Mouse (Mus musculus) heart, embryonic 11.5 days (tissue): ENCODE data around the gene Rnf26. TPM values are rescaled to one million over a fixed set of nuclear protein-coding genes. Genes with fewer than 3 reads are reported as not detected.

Experiments
- ATAC-seq: fragments of 200-750 bp; cut with Nextera tagmentation; replicated peaks from 2 replicates; pipeline ENCODE4 v1.8.0; 2017; ENCODE audit warnings: moderate library complexity; ENCODE audit not compliant: insufficient number of reproducible peaks, low FRiP score, low TSS enrichment
- H3K27ac ChIP-seq: fragments of 300-500 bp; sonication (generic); 2 replicates; pipeline ENCODE4 v1.5.1; 2014; ENCODE audit warnings: mild to moderate bottlenecking, low read depth, low read length
- H3K27me3 ChIP-seq: fragments of 300-500 bp; sonication (generic); 2 replicates; pipeline ENCODE4 v1.6.1; 2014; ENCODE audit warnings: mild to moderate bottlenecking, low read length, mixed read lengths; ENCODE audit not compliant: control insufficient read depth, insufficient read depth
- H3K36me3 ChIP-seq: fragments of 300-500 bp; sonication (generic); 2 replicates; pipeline ENCODE4 v1.6.1; 2014; ENCODE audit warnings: mild to moderate bottlenecking, low read length, moderate library complexity, mixed read lengths; ENCODE audit not compliant: control insufficient read depth, insufficient read depth
- H3K4me1 ChIP-seq: fragments of 300-500 bp; sonication (generic); 2 replicates; pipeline ENCODE4 v1.6.1; 2014; ENCODE audit warnings: low read length; ENCODE audit not compliant: control insufficient read depth, insufficient read depth
- H3K4me2 ChIP-seq: fragments of 300-500 bp; sonication (generic); 2 replicates; pipeline ENCODE4 v1.6.1; 2014; ENCODE audit warnings: mild to moderate bottlenecking, moderate library complexity
- H3K4me3 ChIP-seq: fragments of 300-500 bp; sonication (generic); 2 replicates; pipeline ENCODE4 v1.5.1; 2014; ENCODE audit warnings: low read depth, low read length
- H3K9ac ChIP-seq: fragments of 300-500 bp; sonication (generic); 2 replicates; pipeline ENCODE4 v1.6.1; 2014; ENCODE audit warnings: mild to moderate bottlenecking, low read depth, low read length, moderate library complexity
- H3K9me3 ChIP-seq: fragments of 300-500 bp; sonication (generic); replicated peaks from 2 replicates; pipeline ENCODE4 v1.6.1; 2016; ENCODE audit warnings: low read length; ENCODE audit not compliant: control insufficient read depth
- WGBS: fragments of 180-500 bp; shearing (Covaris S2); extraction: QIAGEN DNeasy Blood & Tissue Kit; methylation state at CpG from one replicate; pipeline ENCODE4 v1.1.7; 2014; ENCODE audit not compliant: insufficient replicate concordance; 5-methylcytosine and 5-hydroxymethylcytosine counted together
- polyA plus RNA-seq: library from polyadenylated mRNA; unstranded; fragments of >200 nt; fragmentation: Nextera tagmentation; extraction: Ambion mirVana; gene quantifications from 2 replicates; pipeline ENCODE4 v1.2.1, GENCODE M21; 2014

The Rnf26 gene
- polyA plus RNA-seq, 1 experiment from 2014 or later = 35.2 TPM

DNA sequence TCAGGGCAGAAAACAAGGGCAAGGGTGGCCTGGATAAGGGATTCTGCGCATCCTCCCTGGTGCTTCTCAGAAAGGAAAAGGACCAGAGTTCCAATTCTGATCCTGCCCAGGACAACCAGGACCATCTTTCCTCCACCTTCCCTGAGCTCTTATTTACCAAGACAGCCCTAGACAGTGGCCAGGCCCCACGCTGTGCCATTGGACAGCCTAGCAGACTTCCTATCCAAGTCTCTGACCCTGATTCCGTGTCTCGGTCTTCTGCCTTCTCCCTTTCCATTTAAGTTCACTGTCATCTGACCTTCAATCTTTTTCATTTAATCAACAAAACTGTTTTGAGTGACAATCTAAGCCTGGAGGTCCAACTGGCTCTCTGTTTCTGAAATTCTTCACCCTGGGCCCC, 6.7 kb downstream of the Rnf26 start:
- H3K4me2 ChIP-seq = peak overlapping the region; percentile 43; the same call in 1 of the 2 replicates
- 79% methylated on average over 4 of the region's 4 CpGs for WGBS
- ATAC-seq = no peak
- H3K9me3 ChIP-seq = no peaks in the 10 kb centered on the region
- no peaks in the 10 kb centered on the region for H3K27me3 ChIP-seq
- peaks cover 42% of the 10 kb centered on the region for H3K4me1 ChIP-seq
- no peak overlapping the region for H3K9ac ChIP-seq
- 0 out of 2 replicates have a peak, but pooled peaks cover 4% of the 10 kb centered on the region for H3K36me3 ChIP-seq
- H3K27ac ChIP-seq = no peak overlapping the region
- H3K4me3 ChIP-seq = no peak overlapping the region

DNA sequence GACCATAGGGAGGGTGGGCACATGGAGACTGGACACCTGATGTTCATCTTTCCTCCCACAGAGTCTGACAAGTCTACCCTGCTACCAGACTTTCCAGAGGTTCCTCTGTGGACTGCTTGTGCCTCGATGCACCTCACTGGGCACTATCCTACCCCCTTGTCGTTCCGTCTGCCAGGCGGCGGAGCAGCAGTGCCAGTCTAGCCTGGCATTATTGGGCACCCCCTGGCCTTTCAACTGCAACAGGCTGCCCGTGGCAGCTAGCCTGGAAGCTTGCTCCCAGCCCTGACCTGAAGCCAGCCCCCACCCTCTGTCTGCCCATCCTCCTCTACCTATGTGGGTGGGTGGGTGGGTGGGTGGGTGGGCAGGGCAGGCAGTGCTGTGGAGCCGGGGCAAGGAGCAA, 7.1 kb downstream of the Rnf26 start:
- peaks cover 42% of the 10 kb centered on the region for H3K4me1 ChIP-seq
- H3K4me2 ChIP-seq = no peak overlapping the region
- 92% methylated on average over 7 of the region's 7 CpGs for WGBS
- H3K36me3 ChIP-seq = 0 out of 2 replicates have a peak, but pooled peaks cover 4% of the 10 kb centered on the region
- H3K4me3 ChIP-seq = no peak overlapping the region
- no peak for ATAC-seq
- no peak overlapping the region for H3K27ac ChIP-seq
- no peaks in the 10 kb centered on the region for H3K27me3 ChIP-seq
- H3K9me3 ChIP-seq = no peaks in the 10 kb centered on the region
- H3K9ac ChIP-seq = no peak overlapping the region

DNA sequence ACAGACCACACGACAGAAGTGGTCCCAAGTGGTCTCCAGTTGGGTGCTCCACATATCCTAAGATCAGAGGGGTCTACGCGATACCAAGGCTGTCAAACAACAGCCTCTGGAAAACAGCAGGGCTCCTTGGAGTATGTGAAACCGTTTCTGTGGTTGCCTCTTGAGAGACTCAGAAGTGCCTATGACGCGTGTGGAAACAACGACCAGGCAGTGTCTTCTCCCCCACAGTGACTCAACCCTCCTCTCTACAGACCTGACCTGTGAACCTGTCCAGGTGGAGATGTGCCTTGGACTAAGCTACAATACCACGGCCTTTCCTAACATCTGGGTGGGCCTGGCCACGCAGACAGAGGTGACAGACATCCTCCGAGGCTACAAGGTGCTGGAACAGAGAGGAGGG, 7.5 kb downstream of the Rnf26 start:
- Histone ChIP-seq H3K4me2 (no peak overlapping the region), H3K4me3 (no peak overlapping the region), H3K27ac (no peak overlapping the region), H3K9ac (no peak overlapping the region), H3K27me3 (no peaks in the 10 kb centered on the region), H3K9me3 (no peaks in the 10 kb centered on the region), H3K4me1 (peaks cover 42% of the 10 kb centered on the region), H3K36me3 (0 out of 2 replicates have a peak, but pooled peaks cover 4% of the 10 kb centered on the region)
- WGBS = 87% methylated on average over 10 of the region's 10 CpGs
- ATAC-seq = no peak

DNA sequence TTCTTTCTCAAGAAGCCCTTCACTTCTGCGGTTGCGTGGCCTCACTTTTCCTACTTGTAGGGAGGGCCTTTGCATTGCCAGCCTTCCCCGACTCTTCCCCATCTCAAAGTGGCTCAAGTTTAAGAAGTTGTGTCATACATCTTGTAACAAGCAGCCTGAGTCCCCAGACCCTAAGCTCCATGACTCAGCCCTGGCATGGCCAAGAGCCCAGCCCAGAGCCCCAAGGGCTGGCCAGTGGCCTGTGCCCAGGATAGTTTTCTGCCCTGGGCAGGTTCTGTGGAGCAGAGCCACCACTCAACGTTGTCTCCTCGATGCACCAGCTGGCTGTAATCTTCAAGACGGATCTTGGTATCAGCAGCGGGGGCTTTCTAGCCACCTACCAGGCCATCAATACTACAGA, 8.4 kb downstream of the Rnf26 start:
- Histone ChIP-seq H3K4me2 (no peak overlapping the region), H3K36me3 (0 out of 2 replicates have a peak, but pooled peaks cover 4% of the 10 kb centered on the region), H3K9me3 (no peaks in the 10 kb centered on the region), H3K27ac (no peak overlapping the region), H3K27me3 (no peaks in the 10 kb centered on the region), H3K4me1 (peaks cover 35% of the 10 kb centered on the region), H3K4me3 (no peak overlapping the region), H3K9ac (no peak overlapping the region)
- ATAC-seq = no peak
- WGBS = 88% methylated on average over 7 of the region's 7 CpGs

DNA sequence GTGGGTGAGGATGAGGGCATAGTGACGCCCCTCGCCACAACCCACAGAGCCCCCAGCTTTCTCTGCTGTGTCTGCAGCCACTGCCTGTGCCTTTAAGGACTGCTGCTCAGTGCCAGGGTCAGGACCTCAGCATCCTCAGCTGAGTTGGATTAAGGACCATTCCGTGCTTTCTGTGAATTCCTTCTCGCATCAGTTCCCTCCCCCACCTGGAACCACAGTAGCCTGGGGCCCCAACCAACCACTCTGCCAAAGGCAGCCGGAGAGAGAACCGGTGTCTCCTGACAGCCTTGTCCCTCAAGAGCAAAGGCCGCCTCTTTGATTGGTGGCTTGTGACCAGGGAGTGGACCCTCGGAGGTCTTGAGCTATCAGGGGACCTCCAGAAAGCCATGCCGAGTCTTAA, 11.8 kb downstream of the Rnf26 start, which contains the start of gene Mfrp:
Mfrp (plus strand) TSS at position 240 of the 400 bp plus-strand sequence.
- H3K4me2 ChIP-seq = no peak within 1 kb of the TSS
- ATAC-seq = no peak
- H3K9ac ChIP-seq = no peak within 1 kb of the TSS
- H3K9me3 ChIP-seq = no peaks in the 10 kb centered on the region
- peaks cover 7% of the 10 kb centered on the region for H3K4me1 ChIP-seq
- H3K4me3 ChIP-seq = no peak within 1 kb of the TSS
- H3K36me3 ChIP-seq = no peaks in the 10 kb centered on the region
- H3K27me3 ChIP-seq = no peaks in the 10 kb centered on the region
- 75% methylated on average over 9 of the region's 9 CpGs for WGBS
- no peak within 1 kb of the TSS; the same call in 1 of the 2 replicates for H3K27ac ChIP-seq

DNA sequence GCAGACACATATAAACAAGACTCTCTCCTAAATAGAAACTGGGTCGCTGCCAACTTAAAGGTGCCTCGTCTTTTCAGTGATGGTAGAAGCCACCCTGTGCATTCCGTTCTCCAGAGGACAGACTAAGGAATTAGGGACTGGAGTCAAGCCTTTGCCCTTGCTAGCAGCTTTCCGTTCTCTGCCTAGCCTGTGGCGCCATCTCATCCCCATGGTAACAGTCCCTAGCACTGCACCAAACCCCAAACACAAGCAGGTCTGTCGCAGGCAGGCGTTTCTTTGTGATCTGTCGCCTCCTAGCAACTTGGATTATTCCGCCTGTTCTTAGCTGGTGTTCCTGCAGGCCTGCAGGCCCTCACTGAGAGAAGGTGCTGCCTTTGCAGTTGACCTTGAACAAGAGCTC, 16.8 kb downstream of the Rnf26 start:
- Histone ChIP-seq H3K4me3 (no peak overlapping the region), H3K27me3 (no peaks in the 10 kb centered on the region), H3K36me3 (peaks cover 9% of the 10 kb centered on the region), H3K4me1 (peaks cover 14% of the 10 kb centered on the region), H3K9me3 (no peaks in the 10 kb centered on the region), H3K9ac (no peak overlapping the region), H3K4me2 (no peak overlapping the region), H3K27ac (peak overlapping the region; percentile 87)
- ATAC-seq = peak; percentile 24; the same call in 1 of the 2 replicates
- WGBS = 23% methylated on average over 9 of the region's 9 CpGs

DNA sequence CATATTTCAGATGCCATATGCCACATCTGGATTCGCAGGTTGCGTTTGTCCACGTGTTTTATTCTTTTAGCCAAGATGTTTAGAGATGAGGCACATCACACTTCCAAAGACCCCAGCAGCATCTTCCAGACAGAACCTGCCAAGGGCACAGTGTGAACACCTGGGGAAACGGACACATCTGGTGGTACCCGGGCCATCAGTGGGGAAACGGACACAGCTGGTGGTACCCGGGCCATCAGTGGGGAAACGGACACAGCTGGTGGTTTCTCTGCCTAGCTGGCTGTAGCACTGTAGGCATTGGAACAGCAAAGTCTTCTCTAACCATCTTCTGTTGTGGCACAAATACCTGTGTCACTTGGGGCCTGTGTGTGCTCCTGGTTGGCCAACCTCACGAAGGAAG, 17.5 kb downstream of the Rnf26 start:
- H3K9ac ChIP-seq = no peak overlapping the region
- no peak for ATAC-seq
- H3K4me1 ChIP-seq = peaks cover 14% of the 10 kb centered on the region
- WGBS = 90% methylated on average over 9 of the region's 9 CpGs
- H3K4me3 ChIP-seq = no peak overlapping the region
- H3K36me3 ChIP-seq = peaks cover 14% of the 10 kb centered on the region
- H3K9me3 ChIP-seq = no peaks in the 10 kb centered on the region
- peak overlapping the region; percentile 87 for H3K27ac ChIP-seq
- H3K27me3 ChIP-seq = no peaks in the 10 kb centered on the region
- no peak overlapping the region for H3K4me2 ChIP-seq

DNA sequence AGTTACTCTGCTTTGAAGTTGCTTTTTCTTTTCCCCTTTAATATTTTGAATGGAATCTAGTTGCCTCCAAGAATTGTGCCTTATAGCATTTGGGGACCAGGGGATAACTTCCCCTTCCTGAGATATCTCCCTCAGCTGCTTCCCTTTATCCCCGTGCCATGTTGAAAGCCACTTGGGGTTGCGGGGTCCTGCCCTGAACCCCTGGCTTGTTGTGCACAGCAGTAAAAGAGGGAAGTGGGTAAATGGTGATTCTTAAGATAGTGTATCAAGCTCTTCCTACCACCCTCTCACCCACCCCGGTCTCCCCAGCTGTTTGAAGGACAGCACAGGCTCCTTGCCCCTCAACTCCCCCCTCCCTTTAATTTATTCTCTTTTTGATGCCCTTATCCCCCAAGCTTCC, 18.6 kb downstream of the Rnf26 start:
- H3K27ac ChIP-seq = no peak overlapping the region
- no peak overlapping the region for H3K9ac ChIP-seq
- no peaks in the 10 kb centered on the region for H3K27me3 ChIP-seq
- WGBS = 83% methylated on average over 3 of the region's 3 CpGs
- peaks cover 16% of the 10 kb centered on the region for H3K4me1 ChIP-seq
- H3K4me2 ChIP-seq = no peak overlapping the region
- ATAC-seq = no peak
- no peaks in the 10 kb centered on the region for H3K9me3 ChIP-seq
- peaks cover 14% of the 10 kb centered on the region for H3K36me3 ChIP-seq
- no peak overlapping the region for H3K4me3 ChIP-seq
